ENCODE assay signal across 7 mouse cellular contexts in the genomic region with DNA sequence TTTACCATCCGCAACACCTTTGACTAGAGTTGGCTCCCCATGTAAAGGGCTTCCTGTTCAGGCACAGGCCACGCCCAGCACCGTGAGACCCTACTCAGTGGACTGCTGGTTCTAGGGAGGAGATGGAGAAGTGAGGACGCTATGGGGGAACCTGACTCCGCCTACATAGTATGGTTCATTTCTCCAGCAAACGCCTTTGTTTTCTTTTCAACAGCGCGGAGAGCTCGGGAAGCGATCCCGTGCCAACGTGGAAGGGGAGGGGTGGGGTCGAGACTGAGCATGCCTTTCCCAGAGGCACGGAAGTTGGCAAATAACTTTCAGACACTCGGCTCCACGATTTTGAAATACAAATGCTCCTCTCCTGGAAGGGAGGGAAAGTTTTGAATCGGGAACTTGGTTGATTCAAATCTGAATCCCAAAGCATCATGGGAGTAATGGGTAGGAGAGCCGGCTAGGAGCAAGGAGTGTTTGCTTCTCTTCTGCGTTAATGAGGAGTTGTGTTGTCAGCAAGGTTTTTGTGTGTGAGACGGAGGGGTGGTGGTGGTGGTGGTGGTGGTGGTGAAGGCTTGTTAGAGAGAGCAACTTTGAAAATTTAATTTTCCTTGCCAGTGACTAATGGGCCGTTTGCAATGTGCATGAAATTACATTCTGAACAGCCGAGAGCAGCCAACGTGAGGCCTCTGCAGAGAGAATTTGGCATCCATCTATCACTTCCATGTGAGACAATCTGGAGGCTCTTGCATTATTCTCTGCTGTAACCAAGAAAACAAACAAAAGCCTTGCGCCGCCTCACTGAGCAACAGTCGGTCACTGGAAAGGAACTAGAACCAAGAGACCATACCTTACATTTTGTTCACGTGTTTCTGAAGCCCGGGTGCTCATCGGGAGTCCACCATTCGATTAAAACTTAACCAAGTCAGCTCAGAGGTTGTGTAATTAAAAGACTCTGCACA.
DNase-seq lines count a peak whose midpoint lies in the region; ATAC-seq and TF ChIP-seq lines count a peak whose summit lies in the region.

No protein-coding gene starts in this region.

- H3K9me3 ChIP-seq in intestine, embryonic 15.5 days, result no peaks in the 10 kb centered on the region
- H3K9me3 ChIP-seq in liver, embryonic 16.5 days (replicated peaks; ENCODE audit: control insufficient read depth, low read length), result no peaks in the 10 kb centered on the region

- H3K36me3 ChIP-seq in intestine, embryonic 15.5 days, result no peaks in the 10 kb centered on the region
- H3K36me3 ChIP-seq in liver, embryonic 16.5 days (ENCODE audit: control insufficient read depth, insufficient read depth), result no peaks in the 10 kb centered on the region

- H3K4me1 ChIP-seq in intestine, embryonic 15.5 days (replicated peaks), result peaks cover 14% of the 10 kb centered on the region; the same call in 1 of the 2 replicates
- peaks cover 8% of the 10 kb centered on the region for H3K4me1 ChIP-seq in liver, embryonic 16.5 days (ENCODE audit: control insufficient read depth, low read depth, low read length)

- POLR2A ChIA-PET in Patski (lab: Charles Lee), result interaction anchor here (0.7 to 1.0 kb wide), 3 partner anchors 12 to 93 kb away, joined by 3 read pairs; no protein-coding TSS in a partner anchor

- peak overlapping the region; percentile 40 for H3K27ac ChIP-seq in intestine, embryonic 15.5 days
- peak overlapping the region; percentile 35 for H3K27ac ChIP-seq in liver, embryonic 16.5 days (ENCODE audit: low read length)

- H3K27me3 ChIP-seq in Patski, result no peaks in the 10 kb centered on the region
- H3K27me3 ChIP-seq in intestine, embryonic 15.5 days (replicated peaks), result no peaks in the 10 kb centered on the region
- no peaks in the 10 kb centered on the region for H3K27me3 ChIP-seq in liver, embryonic 16.5 days (ENCODE audit: control insufficient read depth, insufficient read depth, low read depth, low read length)

- H3K4me2 ChIP-seq in intestine, embryonic 15.5 days (replicated peaks), result peak overlapping the region; percentile 71
- H3K4me2 ChIP-seq in liver, embryonic 16.5 days (ENCODE audit: low read depth, low read length), result peak overlapping the region; percentile 72

- H3K9ac ChIP-seq in intestine, embryonic 15.5 days, result peak overlapping the region; percentile 50
- H3K9ac ChIP-seq in liver, embryonic 16.5 days (ENCODE audit: low read depth, low read length), result peak overlapping the region; percentile 51

- TF ChIP-seq CTCF in Patski (IDR thresholded peaks at IDR 0.05), result no peak

- peak; percentile 77 for DNase-seq in Patski (ENCODE audit: low read depth, low spot score)
- peak; percentile 69 to 77 for DNase-seq in cerebellum, postnatal 10 days
- peak; percentile 67 for DNase-seq in neural tube, embryonic 10.5 days (ENCODE audit: extremely low spot score, low spot score)
- DNase-seq in thymus, postnatal 10 days (ENCODE audit: low spot score in 2 of 2), result peak; percentile 72 to 74

- ATAC-seq in Patski, result peak; percentile 70
- peak; percentile 77 for ATAC-seq in granulocyte monocyte progenitor cell, adult 5-6 weeks (replicated peaks; ENCODE audit: poor library complexity, severe bottlenecking)
- peak; percentile 86 for ATAC-seq in intestine, embryonic 15.5 days
- ATAC-seq in liver, embryonic 16.5 days (ENCODE audit: low read depth), result peak; percentile 37; the same call in 1 of the 2 replicates

- WGBS in intestine, embryonic 15.5 days, result 21% methylated on average over 30 of the region's 30 CpGs
- 24% methylated on average over 30 of the region's 30 CpGs for WGBS in liver, embryonic 16.5 days (ENCODE audit: insufficient replicate concordance)

- in situ Hi-C loops in Patski (cut with MboI; ENCODE audit: low pct_unique_long_range_greater_than_20kb), result no loop called here

- H3K4me3 ChIP-seq in intestine, embryonic 15.5 days (replicated peaks), result peak overlapping the region; percentile 40
- peak overlapping the region; percentile 58 for H3K4me3 ChIP-seq in liver, embryonic 16.5 days (ENCODE audit: low read depth, low read length)

- CTCF ChIA-PET in Patski (lab: Charles Lee), result interaction anchor here (1.7 kb wide), 2 partner anchors 11 to 16 kb away, joined by 5 to 6 read pairs; no protein-coding TSS in a partner anchor

Comparison
In these comparisons a context has a peak if more than half of its experiments do, and no peak if none do; other contexts are left out.
1. Peak in every context shown above with its lines: DNase-seq, ATAC-seq, H3K4me3 ChIP-seq and H3K27ac ChIP-seq.